Mouse (Mus musculus) right cerebral cortex, adult 18-20 months (tissue): ENCODE results near the gene Rbm42.

Source experiments
- DNase-seq: peaks from one replicate; pipeline ENCODE4 v3.0.0; 2022; ENCODE audit warnings: mixed read lengths

The Rbm42 gene

DNA sequence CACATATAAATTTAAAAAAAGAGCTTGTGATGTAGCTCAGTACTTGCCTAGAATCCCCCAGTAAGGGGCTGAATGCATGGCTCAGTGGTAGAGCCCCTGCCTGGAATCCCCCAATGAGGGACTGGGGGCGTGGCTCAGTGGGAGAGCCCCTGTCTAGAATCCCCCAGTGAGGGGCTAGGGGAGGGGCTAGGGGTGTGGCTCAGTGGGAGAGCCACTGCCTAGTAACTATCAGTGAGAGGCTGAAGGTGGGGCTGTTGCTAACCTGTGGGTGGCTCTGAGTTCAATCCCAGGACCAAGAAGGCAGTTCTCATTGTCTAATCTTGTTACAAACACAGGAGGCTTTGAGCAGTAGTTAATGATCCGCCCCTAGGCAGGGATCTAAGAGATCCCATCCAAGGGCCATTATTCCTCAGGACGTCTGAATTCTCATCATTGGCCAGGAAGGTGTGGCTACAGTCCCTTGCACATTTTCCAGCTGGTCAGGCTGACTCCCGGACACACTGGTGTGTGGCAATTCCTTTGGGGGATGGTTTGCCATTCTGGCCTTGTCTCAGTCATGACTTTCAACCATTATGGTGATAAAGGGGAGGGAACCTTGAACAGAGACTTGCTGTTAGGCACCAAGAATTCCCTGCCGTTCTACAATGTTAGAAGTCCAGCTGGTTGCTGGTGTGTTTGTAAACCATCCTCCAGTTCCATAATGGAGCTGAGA, 34.9 kb downstream of the Rbm42 start:
- DNase-seq, result no peak

DNA sequence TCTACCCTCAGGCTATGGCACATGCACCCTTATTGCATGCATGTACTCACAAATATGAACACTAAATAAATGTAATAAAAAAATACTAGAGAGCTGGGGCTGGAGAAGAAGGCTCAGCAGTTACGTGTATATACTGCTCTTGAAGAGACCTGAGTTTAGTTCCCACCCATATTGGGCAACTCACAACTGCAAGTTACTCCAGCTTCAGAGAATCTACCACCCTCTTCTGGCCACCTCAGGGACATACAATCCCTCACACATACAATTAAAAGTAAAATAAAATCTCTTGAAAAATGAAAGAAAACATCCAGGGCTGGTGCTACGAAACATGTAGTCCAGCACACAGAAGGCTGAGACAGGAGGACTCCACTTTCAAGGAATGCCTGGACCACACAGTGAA, 35.7 kb downstream of the Rbm42 start:
- DNase-seq, result no peak

DNA sequence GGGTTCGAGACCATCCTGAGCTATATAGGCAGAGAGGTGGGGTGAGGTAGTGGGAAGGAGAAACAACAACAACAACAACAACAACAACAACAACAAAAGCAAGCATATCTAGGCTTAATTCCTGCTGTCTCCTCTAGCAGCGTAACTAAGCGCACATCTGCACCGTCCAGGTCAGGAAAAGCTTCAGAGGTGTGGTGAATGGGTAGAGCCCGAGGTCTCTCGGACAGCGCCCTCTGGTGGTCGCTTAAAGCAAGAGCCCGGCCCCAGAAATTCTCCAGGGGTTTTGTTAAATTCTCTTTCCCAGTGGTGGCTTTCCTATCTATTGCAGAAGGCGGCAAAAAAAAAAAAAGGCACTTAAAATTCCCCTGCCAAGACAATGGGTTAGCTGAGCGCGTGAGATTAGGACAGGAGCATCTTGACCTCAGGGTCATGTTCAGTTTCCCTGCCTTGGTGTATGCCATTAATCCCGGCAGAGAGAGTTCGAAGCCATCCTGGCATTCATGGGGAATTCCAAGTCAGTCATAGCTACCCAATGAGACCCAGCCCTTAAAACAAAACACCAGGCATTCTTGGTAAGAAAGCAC, 36.5 kb downstream of the Rbm42 start:
- no peak for DNase-seq

DNA sequence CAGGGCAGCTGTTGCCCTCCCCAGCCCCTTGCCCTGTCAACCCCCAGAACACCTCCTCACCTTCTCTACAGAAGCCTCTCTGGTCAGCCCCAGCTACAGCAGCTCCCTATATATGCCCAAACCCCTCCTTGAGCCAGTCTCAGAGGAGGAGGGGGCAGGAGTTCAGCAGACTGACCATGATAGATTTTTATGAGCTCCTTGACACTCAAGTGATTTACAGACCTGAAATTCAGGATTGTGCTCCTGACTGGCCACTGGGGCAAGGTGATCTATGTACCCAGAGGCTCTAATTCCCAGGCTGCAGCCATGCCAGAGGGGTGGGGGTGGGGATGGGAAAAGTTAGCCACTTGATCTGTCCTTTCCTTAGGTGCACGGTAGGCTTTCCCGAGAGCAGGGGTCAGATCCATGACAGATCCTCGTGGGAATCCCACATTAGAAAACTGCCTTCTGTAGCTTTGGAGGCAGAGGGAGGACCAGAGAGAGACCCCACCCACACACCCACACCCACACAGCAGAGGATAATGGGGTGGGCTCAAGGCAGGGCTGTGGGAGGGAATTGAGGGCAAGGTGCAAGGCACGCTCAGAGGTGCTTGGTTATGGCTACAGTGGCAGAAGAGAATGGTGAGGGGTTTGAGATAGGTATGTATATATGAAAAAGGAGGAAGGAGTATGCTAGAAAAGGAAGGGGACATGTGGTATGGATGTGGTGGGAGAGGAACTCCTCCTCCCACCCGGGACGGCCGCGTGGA, 37.3 kb downstream of the Rbm42 start, which contains the start of gene Upk1a:
Gene Upk1a (minus strand): TSS at position 194 of the 749 bp plus-strand sequence.
- no peak for DNase-seq

DNA sequence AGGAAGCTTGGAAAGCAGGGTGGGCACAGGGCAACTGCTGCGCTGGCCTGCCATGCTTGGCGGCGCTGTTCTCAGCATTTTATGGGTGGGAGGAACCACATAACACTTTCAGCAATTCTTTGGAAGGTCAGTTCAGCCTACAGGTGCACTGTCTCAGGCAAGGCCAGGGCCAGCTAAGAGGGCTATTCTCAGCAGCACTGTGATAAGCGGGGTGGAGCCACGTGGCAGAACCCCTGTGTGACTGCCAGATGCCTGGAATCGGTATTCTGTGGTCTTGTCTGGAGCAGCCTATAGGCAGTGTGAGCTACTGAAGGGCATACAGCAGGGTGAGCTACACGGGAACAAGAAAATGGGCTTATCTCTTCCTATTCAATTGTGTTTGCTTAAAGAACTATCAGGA, 40.1 kb downstream of the Rbm42 start:
- DNase-seq, result no peak

DNA sequence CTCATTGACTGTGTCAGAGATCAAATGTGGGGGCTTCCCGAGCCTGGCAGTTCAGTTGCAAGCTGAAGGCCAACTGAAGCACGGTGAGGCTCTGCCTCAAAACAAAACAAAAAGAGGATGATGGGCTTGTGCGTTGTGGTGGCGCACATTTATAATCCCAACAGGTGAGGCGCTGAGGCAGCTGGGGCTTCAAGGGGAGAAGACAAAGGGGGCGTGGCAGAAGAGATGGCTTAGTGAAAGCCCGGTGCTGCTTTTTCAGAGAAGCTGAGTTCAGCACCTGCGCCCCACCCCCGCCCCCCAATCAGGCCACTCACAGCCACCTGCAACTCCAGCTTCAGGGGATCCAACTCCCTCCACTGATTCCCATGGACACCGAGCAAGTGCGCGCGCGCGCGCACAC, 41.6 kb downstream of the Rbm42 start:
- no peak for DNase-seq

DNA sequence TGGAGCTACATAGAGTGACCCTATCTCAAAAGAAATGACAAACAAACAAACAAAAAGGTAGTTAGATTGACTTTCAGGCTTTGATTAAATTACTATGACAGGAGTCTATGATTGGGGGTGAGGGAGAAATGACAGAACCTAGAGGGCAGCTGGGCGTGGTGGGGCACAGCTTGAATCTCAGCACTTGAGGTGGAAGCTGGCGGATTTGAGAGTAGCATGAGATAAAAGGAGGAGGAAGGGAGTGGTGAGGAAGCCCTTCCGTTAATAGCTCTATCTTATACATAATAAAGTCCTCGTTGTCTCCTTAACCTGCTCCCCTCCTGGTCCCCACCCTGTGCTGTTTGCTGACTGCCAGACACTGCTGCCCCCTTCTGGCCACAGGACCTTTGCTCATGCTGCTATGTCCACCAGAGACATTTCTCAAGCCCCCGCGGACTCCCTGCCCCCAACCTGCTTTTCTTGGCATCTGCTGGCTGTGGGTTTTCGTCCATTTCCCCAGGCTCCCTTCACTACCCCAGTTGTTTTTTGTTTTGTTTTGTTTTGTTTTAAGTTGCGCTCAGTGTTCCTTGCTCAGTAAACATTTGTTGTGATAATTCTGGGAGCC, 42.3 kb downstream of the Rbm42 start:
- DNase-seq, result no peak

DNA sequence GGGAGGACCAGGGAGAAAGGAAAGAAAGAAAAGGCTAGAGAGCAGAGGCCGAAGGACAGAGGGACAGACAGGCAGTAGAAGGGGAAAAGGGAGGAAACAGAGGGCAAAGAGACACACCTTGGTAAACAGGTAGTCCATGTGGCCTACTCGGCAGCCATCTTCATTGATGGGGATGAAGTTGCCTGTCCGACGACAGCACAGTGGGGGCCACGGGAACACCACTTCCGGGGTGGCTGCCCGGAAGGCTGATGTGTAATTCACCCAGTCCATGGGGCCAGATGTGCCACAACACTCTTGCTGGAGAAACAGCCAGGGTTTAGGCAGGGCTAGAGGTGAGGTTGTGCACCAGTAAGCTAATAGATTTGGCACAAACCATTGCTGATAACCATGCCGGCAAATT, 45.2 kb downstream of the Rbm42 start:
- DNase-seq, result no peak

DNA sequence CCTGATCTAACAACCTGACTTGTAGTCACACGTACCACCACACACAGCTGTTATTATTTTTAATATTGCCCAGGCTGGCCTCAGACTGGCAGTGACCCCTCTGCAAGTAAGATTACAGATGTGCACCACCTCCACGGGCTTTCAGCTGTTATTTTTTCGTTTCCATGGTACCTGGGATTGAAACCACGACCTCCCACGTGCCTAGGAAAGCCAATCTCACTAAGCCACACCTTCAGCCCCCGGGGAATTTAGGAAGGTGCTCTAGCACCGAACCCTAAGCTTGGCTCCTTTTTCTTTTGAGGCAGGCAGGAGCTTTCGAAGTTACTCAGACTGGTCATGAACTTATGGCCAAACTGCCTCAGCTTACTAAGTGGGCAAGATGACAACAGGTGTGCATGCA, 45.7 kb downstream of the Rbm42 start:
- DNase-seq, result no peak

DNA sequence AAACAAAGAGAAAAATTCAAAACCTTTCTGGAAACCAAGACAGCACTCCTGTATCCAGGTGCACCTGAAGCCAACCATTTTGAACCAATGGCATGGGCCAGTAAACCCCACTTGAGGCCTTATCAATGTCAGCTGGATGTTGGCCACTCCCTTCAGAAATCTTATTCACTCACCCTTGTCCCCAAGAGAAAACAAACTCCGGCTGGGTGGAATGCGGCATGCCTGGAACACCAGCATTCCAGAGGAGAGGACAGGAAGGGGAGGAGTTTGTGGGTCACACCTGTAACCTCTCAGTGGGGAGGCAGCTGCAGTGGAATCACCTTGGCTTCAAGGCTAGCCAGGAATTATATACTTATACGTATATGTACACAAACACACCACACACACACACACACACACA, 47.5 kb downstream of the Rbm42 start:
- no peak for DNase-seq

DNA sequence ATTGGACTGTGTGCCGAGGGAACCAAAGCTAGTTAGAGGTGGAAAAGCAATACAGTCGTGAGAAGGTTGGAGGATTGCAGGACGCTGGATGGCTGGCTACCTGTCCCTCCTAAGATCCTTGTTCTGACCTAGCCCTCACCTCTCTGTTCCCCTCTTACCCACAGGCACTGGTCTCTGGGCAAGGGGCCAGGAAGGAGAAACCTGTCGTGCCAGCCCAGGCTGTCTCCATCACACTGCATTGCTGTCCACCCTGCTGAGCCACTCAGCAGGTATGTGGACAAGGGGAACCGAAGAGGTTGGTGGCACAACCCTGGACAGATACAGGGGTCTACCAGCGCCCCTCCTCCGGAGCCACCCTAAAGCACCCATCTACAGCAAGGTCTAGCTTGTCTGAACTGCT, 49.5 kb downstream of the Rbm42 start:
- no peak for DNase-seq

DNA sequence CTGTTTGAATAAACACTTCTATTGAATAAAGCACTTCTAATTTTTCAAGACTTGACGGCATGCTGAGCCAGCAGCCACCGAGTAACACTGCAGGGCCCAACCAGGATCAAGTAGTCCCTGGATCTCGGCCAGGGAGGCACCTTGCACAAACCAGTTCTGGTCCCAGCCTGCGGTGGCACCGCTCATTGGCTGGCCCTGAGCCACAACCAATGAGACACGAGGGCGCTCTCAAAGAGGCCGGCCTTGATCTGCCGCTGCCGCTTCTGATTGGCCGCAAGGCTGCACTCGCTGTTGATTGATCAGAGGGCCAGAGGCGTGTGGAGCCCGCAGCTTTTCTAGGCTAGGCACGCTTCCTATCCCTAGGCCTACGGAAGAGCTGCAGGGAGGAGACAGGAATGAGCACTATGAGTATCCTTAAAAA, 50.2 kb downstream of the Rbm42 start:
- peak; percentile 96 for DNase-seq

DNA sequence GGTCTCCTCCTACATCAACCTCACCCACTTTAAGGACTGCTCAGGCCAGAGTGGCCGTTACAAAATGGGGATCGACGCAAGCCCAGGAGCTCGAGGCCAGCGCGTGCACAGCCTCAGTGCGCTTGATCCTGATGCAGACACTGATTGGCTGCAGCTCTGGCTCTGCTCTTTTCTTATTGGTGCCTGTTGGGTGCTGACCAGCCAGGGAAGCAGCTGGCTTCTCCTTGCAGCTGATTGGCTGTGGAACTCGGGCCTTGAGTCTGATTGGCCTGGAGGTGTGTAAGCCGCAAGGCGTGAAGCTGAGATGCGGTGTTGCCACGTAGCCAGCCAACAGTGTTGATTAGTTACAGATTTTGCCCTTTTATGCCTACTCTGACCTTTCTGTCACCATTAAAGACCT, 51.3 kb downstream of the Rbm42 start, which contains the start of gene Zbtb32:
Gene Zbtb32 (minus strand): TSS at position 124 of the 400 bp plus-strand sequence.
- no peak for DNase-seq

DNA sequence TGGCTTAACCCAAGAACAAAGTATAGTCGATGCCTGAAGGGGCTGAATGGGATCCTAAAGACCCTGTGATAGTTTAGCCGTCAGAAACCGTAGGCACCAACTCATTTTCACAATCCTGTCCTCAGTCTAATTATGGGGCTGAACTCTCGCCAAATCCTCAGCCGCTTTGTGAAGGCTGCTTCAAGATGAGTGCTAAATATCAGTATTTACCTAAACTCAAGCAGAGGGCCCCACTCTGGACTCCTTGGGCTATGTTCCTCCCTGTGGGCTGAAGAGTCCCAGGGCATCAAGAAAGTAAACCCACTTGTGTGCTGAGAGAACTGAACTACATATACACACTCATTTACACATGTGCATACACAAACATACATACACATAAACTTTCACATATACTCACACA, 53.3 kb downstream of the Rbm42 start:
- DNase-seq, result no peak

DNA sequence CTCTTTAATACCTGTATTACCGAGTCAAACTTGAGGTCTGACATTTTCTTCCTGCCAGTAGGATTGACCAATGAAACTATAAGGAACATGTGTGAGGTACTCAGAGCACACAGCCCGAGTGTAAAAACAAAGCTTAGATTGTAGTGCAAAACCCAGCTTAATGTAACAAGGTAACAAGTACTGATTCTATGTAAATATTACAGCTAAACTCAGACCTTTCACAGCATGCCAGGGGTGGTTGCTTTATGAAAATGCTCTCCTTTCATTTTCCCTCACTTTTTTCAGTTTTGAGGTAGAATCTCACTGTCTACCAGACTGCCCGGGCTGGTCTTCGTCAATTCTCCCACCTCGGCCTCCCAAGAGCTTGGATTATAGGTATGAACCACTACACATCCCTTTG, 54.0 kb downstream of the Rbm42 start:
- no peak for DNase-seq

DNA sequence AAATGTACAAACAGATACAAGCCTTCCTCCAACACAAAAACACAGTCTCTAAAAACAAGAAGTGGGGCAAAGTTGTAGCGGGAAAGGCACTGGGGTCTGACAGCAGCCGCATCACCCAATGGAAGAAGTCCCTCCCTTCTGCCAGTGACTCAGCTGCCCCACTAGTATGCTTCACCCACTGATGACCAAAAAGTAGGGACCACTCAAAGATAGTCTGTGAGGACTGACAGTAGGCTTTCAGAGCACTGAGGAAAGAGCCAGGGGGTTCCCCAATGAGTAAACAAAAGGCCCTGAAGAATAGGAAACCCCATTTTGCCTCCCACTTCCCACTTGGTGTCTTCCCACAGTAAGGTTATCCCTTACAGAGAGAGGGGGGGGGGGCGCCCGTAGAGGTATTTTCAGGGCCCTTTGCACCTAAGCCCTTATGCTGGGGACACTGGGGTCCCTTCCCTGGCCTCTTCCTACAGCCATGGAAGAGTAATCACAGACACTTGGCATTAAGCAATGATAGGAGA, 55.5 kb downstream of the Rbm42 start:
- no peak for DNase-seq

DNA sequence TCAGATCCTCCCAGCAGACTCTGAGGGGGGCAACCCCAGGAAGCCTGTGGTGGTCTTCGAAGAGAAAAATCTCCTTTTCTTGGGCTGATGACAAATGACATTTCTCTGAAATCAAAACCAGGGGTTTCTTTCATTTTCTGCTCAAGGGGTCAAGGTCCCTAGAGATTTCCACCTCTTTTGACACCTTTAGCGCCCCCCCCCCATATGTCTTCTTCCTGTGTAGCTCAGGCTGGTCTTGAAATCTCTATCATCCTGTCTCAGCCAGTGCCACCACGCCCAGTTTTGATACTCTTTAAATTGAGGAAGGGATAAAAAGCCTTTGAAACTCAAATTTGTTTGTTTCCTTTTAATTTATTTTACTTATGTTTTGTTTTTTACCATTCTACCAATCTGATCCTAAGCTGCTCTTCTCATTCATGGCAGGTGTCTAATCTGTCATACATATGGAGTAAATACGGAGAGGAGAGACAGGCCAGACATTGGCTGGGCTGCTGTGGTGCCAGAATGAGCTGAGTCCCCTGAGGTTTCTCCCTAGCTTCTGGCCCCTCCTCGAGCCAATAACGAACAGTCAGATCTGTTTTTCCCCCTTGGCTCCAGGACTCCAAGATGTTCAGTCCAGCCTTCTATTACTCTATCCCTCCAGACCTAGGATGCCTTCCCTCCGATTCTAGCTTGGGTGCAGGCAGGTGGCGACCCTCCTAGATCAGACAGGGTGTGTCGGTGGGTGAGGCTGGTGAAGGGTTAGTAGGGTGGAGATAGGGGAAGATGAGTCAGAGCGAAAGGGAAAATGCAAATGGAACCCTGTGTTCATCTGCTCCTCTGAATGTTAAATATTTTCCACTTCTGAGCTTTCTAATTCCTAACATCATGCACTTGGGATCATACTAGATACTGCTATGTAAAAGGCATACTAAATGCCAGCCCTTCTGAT, 56.3 kb downstream of the Rbm42 start:
- no peak for DNase-seq

DNA sequence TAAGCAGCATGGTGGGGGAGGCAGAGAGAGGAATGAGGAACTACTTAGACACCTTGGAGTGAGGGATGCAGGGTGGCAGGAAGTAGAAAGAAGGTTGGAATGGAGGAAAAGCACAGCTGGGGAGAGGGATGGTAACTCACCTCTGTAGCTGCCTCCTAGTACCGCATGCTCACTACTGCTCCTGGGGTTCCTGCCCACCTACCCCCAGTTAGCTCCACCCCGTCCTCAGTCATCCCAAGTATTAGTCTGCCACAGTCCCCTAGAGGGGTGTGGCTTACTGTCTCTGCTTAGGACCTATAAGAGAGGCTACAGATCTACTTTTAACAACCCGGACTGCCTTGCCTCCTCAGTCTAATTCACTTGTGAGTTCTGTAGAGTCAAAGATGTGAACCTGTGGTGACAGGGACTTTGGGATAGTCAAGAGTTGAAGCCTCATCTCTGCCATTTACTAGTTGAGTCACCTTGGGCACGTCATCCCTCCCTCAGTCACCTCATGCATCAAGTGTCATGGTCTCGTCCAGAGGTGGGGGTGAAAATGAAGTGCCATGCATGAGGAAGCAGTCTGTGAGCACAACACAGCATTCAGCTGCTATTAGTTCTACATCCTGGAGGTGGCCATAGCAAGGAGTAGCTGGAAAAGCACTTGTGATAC, 57.2 kb downstream of the Rbm42 start:
- DNase-seq, result no peak

DNA sequence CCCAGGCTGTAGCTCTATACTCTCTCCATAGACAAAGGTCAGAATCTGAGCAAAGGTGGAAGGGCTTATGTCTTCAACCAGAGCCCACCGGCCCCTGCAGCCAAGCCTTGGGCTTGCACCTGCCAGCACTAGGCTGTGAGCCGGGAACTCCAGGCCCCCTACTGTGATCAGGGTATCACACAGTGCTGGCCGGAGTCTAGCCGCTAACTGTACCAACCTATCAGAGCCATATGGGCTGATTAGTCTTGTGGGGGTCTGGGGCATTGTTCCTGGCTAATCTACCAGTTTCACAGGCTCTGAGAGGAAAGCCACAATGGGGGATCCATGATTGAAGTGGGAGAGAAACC, 58.5 kb downstream of the Rbm42 start:
- DNase-seq, result no peak
